Mouse (Mus musculus) MEL (cell line): Measurements from ENCODE around the gene Camk1d. TPM values are rescaled to one million over a fixed set of nuclear protein-coding genes. Genes with fewer than 3 reads are reported as not detected.

Experiments
- DNase-seq: peaks from one replicate; pipeline ENCODE4 v3.0.0; 2011; ENCODE audit warnings: low read depth, low spot score
- H3K27ac ChIP-seq: 2 replicates; pipeline ENCODE4 v1.5.1; 2012; ENCODE audit warnings: low read depth, mild to moderate bottlenecking, control low read depth, low read length, moderate library complexity; ENCODE audit not compliant: control insufficient read depth
- H3K27me3 ChIP-seq, 2 experiments: fragments of 150-350 bp in 1 of 2; sonication (generic) in 1 of 2; 2 replicates each; pipeline ENCODE4 v1.6.1; 2012; ENCODE audit warnings: low read length in 2 of 2, mild to moderate bottlenecking in 2 of 2, improper control_type of control experiment in 1 of 2, moderate library complexity in 1 of 2; ENCODE audit not compliant: insufficient read depth in 2 of 2, control insufficient read depth in 1 of 2
- H3K36me3 ChIP-seq, 2 experiments: 2 replicates each; pipeline ENCODE4 v1.6.1; 2012 to 2014; ENCODE audit warnings: low read length in 2 of 2, improper control_type of control experiment in 1 of 2, inconsistent platforms in 1 of 2, mild to moderate bottlenecking in 1 of 2; ENCODE audit not compliant: insufficient read depth in 2 of 2, control insufficient read depth in 1 of 2
- H3K4me1 ChIP-seq, 2 experiments: fragments of 150-350 bp in 1 of 2; sonication (generic) in 1 of 2; 2 replicates each; pipeline ENCODE4 v1.6.1; 2012; ENCODE audit warnings: low read length in 2 of 2, improper control_type of control experiment in 1 of 2, mild to moderate bottlenecking in 1 of 2; ENCODE audit not compliant: insufficient read depth in 2 of 2, control insufficient read depth in 1 of 2
- H3K4me3 ChIP-seq, 2 experiments: fragments of 150-350 bp in 1 of 2; sonication (generic) in 1 of 2; 2 replicates each; pipeline ENCODE4 v1.5.1; 2012; ENCODE audit warnings: low read depth in 2 of 2, low read length in 2 of 2, mild to moderate bottlenecking in 2 of 2, moderate library complexity in 2 of 2, control low read depth in 1 of 2, improper control_type of control experiment in 1 of 2; ENCODE audit not compliant: control insufficient read depth in 1 of 2, insufficient read depth in 1 of 2
- H3K79me2 ChIP-seq: 2 replicates; pipeline ENCODE4 v1.6.1; 2012; ENCODE audit warnings: mild to moderate bottlenecking, low read length, moderate library complexity; ENCODE audit not compliant: control insufficient read depth, poor library complexity, insufficient read depth
- H3K9ac ChIP-seq: 2 replicates; pipeline ENCODE4 v1.6.1; 2012; ENCODE audit warnings: low read depth, mild to moderate bottlenecking, control low read depth, low read length, moderate library complexity; ENCODE audit not compliant: control insufficient read depth, poor library complexity, severe bottlenecking
- H3K9me3 ChIP-seq: fragments of 150-350 bp; sonication (generic); replicated peaks from 2 replicates; pipeline ENCODE4 v1.6.1; 2012; ENCODE audit warnings: mild to moderate bottlenecking, low read length, improper control_type of control experiment, moderate library complexity; ENCODE audit not compliant: insufficient read depth
- BHLHE40 ChIP-seq: IDR thresholded peaks from 2 replicates; pipeline ENCODE4 v1.6.1; 2012; ENCODE audit warnings: low read depth, mild to moderate bottlenecking, inconsistent platforms, low read length, improper control_type of control experiment, borderline replicate concordance
- CHD1 ChIP-seq: IDR thresholded peaks from 2 replicates; pipeline ENCODE4 v1.6.1; 2012; ENCODE audit warnings: low read depth, mild to moderate bottlenecking, inconsistent platforms, low read length, improper control_type of control experiment
- CHD2 ChIP-seq: IDR thresholded peaks from 2 replicates; pipeline ENCODE4 v1.6.1; 2011; ENCODE audit warnings: low read length, improper control_type of control experiment
- CTCF ChIP-seq, 3 experiments: IDR thresholded peaks in 2 of 3; conservative IDR thresholded peaks in 1 of 3; 2 replicates each; pipeline ENCODE4 v1.5.1; 2011 to 2012; ENCODE audit warnings: low read length in 3 of 3, low read depth in 2 of 3, mild to moderate bottlenecking in 2 of 3, improper control_type of control experiment in 1 of 3, inconsistent platforms in 1 of 3, mixed read lengths in 1 of 3, moderate library complexity in 1 of 3; ENCODE audit not compliant: control insufficient read depth in 1 of 3, insufficient read depth in 1 of 3, poor library complexity in 1 of 3, severe bottlenecking in 1 of 3
- GABPA ChIP-seq: IDR thresholded peaks from 2 replicates; pipeline ENCODE4 v1.6.1; 2012; ENCODE audit warnings: low read depth, mild to moderate bottlenecking, inconsistent platforms, low read length, improper control_type of control experiment, moderate library complexity
- GATA1 ChIP-seq: IDR thresholded peaks from 2 replicates; pipeline ENCODE4 v1.6.1; 2011; ENCODE audit warnings: low read depth, low read length, improper control_type of control experiment
- MAZ ChIP-seq: IDR thresholded peaks from 2 replicates; pipeline ENCODE4 v1.6.1; 2012; ENCODE audit warnings: low read depth, mild to moderate bottlenecking, inconsistent platforms, low read length, improper control_type of control experiment
- MEF2A ChIP-seq: IDR thresholded peaks from 2 replicates; pipeline ENCODE4 v1.6.1; 2014; ENCODE audit warnings: low read depth, mild to moderate bottlenecking, inconsistent platforms, low read length, improper control_type of control experiment; ENCODE audit not compliant: poor library complexity, insufficient replicate concordance, severe bottlenecking; ENCODE audit errors: extremely low read depth
- MYB ChIP-seq: IDR thresholded peaks from 2 replicates; pipeline ENCODE4 v1.6.1; 2011; ENCODE audit warnings: mild to moderate bottlenecking, low read depth, low read length, improper control_type of control experiment
- NELFE ChIP-seq: IDR thresholded peaks from 2 replicates; pipeline ENCODE4 v1.6.1; 2011; ENCODE audit warnings: low read depth, low read length, improper control_type of control experiment
- NRF1 ChIP-seq: IDR thresholded peaks from 2 replicates; pipeline ENCODE4 v1.6.1; 2014; ENCODE audit warnings: low read depth, mild to moderate bottlenecking, inconsistent platforms, low read length, improper control_type of control experiment, moderate library complexity; ENCODE audit not compliant: poor library complexity, insufficient read depth, severe bottlenecking
- POLR2AphosphoS2 ChIP-seq: IDR thresholded peaks from 2 replicates; pipeline ENCODE4 v1.6.1; 2011; ENCODE audit warnings: low read length, improper control_type of control experiment
- RAD21 ChIP-seq: IDR thresholded peaks from 2 replicates; pipeline ENCODE4 v1.6.1; 2011; ENCODE audit warnings: mild to moderate bottlenecking, low read depth, low read length, improper control_type of control experiment
- SIN3A ChIP-seq: IDR thresholded peaks from 2 replicates; pipeline ENCODE4 v1.6.1; 2012; ENCODE audit warnings: low read length, improper control_type of control experiment, inconsistent platforms
- TAL1 ChIP-seq: IDR thresholded peaks from 2 replicates; pipeline ENCODE4 v1.6.1; 2012; ENCODE audit warnings: mild to moderate bottlenecking, inconsistent platforms, low read length, moderate library complexity, mixed read lengths
- TBP ChIP-seq: IDR thresholded peaks from 2 replicates; pipeline ENCODE4 v1.8.0; 2011; ENCODE audit warnings: low read depth, low read length, improper control_type of control experiment
- TCF12 ChIP-seq: IDR thresholded peaks from 2 replicates; pipeline ENCODE4 v1.6.1; 2014; ENCODE audit warnings: low read depth, mild to moderate bottlenecking, inconsistent platforms, low read length, improper control_type of control experiment, moderate library complexity
- USF1 ChIP-seq: IDR thresholded peaks from 2 replicates; pipeline ENCODE4 v1.6.1; 2014; ENCODE audit warnings: low read depth, mild to moderate bottlenecking, inconsistent platforms, low read length, improper control_type of control experiment, moderate library complexity
- ZC3H11A ChIP-seq: IDR thresholded peaks from 2 replicates; pipeline ENCODE4 v1.6.1; 2012; ENCODE audit warnings: low read depth, mild to moderate bottlenecking, inconsistent platforms, low read length, improper control_type of control experiment
- polyA plus RNA-seq, 2 experiments: library from polyadenylated mRNA; stranded (reverse) in 1 of 2; unstranded in 1 of 2; fragments of >175 nt in 1 of 2; fragments of >200 nt in 1 of 2; gene quantifications; 2 replicates each; pipeline versions ENCODE4 v1.2.1 to v1.2.4; 2012; ENCODE audit warnings: low replicate concordance in 2 of 2, low read depth in 1 of 2; ENCODE audit not compliant: insufficient read length in 2 of 2, insufficient read depth in 1 of 2, missing spikeins in 1 of 2
- total RNA-seq: library from RNA; depleted of rRNA; stranded (reverse); fragments of 300-350 nt; gene quantifications from 2 replicates; pipeline ENCODE4 v1.2.3, GENCODE M21; 2012

The Camk1d gene
- total and polyA plus RNA-seq, 3 experiments, result 2.9 to 4.4 TPM; not detected in 1

GRCm38 (mm10) chr2:5579391-5579790 is 134.9 kb downstream of the Camk1d start:
- no peak for TF ChIP-seq MEF2A
- TF ChIP-seq TAL1, result no peak
- TF ChIP-seq MAZ, result no peak
- TF ChIP-seq TCF12, result no peak
- TF ChIP-seq NELFE, result no peak
- TF ChIP-seq GATA1, result no peak
- no peak for TF ChIP-seq CHD2
- TF ChIP-seq ZC3H11A, result no peak
- DNase-seq, result no peak
- Histone ChIP-seq H3K4me1 (0 out of 4 replicates have a peak, but pooled peaks cover 0 to 3% of the 10 kb centered on the region in 2 experiments), H3K79me2 (no peaks in the 10 kb centered on the region), H3K4me3 (no peak overlapping the region), H3K27ac (no peak overlapping the region), H3K27me3 (no peaks in the 10 kb centered on the region), H3K36me3 (no peaks in the 10 kb centered on the region; a peak in 1 of 4 replicates), H3K9me3 (no peaks in the 10 kb centered on the region), H3K9ac (no peak overlapping the region)

DNA sequence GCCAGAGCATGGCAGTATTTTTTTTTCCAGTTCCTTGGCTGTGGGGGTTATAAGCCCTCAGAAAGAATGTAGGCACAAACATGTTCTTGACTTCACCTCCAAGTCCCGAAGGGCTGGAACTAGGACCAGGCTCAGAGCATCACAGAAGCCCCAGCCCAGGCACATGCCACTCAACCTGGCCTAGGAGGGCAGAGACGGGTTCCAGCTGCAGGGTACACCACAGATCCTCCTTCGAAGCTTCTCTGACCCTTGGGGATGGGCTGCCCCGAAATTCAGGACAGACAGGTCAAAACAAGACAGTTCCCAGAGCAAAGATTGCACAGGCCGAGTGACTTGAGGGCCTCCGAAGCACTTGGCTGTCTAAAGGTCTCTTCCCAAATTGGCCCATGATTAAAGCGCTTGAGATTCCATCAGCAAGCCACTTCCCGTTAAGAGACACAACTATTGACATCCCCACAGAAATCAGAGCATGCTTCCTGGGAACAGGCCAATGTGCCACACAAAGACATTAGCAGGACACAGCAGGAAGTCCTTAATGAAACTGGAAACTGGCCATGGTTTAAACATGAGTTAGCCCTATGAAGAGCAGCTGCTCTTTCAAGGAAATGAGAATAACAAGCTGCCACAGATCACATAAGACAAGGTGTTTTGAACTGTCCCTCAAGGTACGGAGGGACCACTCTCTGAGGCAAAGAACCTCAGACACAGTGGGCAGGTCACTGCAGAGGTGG is 136.8 kb downstream of the Camk1d start:
- H3K79me2 ChIP-seq, result no peaks in the 10 kb centered on the region
- H3K4me1 ChIP-seq, result 0 out of 4 replicates have a peak, but pooled peaks cover 0 to 3% of the 10 kb centered on the region in 2 experiments
- no peaks in the 10 kb centered on the region for H3K9me3 ChIP-seq
- no peak for DNase-seq
- no peak overlapping the region for H3K4me3 ChIP-seq
- no peaks in the 10 kb centered on the region for H3K27me3 ChIP-seq
- no peak overlapping the region for H3K27ac ChIP-seq
- no peaks in the 10 kb centered on the region; a peak in 1 of 4 replicates for H3K36me3 ChIP-seq
- TF ChIP-seq BHLHE40 (no peak), CHD2 (no peak), ZC3H11A (no peak), NRF1 (no peak), MYB (no peak), POLR2AphosphoS2 (no peak), CTCF (IDR thresholded peaks at IDR 0.05 in 2 of 3, conservative IDR thresholded peaks at IDR 0.05 in 1 of 3; ENCODE audit: control insufficient read depth in 1 of 3, insufficient read depth in 1 of 3, low read depth in 2 of 3, low read length in 3 of 3, poor library complexity in 1 of 3, severe bottlenecking in 1 of 3) (no peak), SIN3A (no peak), CHD1 (no peak), TBP (no peak), RAD21 (no peak), GABPA (no peak), NELFE (no peak), USF1 (no peak), TAL1 (no peak)
- H3K9ac ChIP-seq, result no peak overlapping the region
